Mouse (Mus musculus): Measurements from ENCODE around the gene Aco1. TPM values are rescaled to one million over a fixed set of nuclear protein-coding genes. Genes with fewer than 3 reads are reported as not detected.

Gene Aco1
- polyA plus RNA-seq, 1 experiment: 6.8 TPM

GRCm38 (mm10) chr4:40157500-40158223 lies 14.8 kb downstream of the Aco1 start:
- Histone ChIP-seq H3K4me1 (ENCODE audit: control insufficient read depth, insufficient read depth, low read length) (no peaks in the 10 kb centered on the region; the same call in none of the 2 replicates), H3K4me3 (ENCODE audit: control insufficient read depth, low read depth, low read length) (no peak overlapping the region), H3K36me3 (ENCODE audit: control insufficient read depth, insufficient read depth, low read length) (no peaks in the 10 kb centered on the region), H3K27ac (ENCODE audit: control insufficient read depth, insufficient read depth, low read depth, low read length) (no peak overlapping the region), H3K27me3 (ENCODE audit: control insufficient read depth, insufficient read depth, low read length) (no peaks in the 10 kb centered on the region)
- TF ChIP-seq POLR2A (IDR thresholded peaks at IDR 0.05; ENCODE audit: control insufficient read depth, low read depth, low read length): no peak
- TF ChIP-seq CTCF (IDR thresholded peaks at IDR 0.05; ENCODE audit: control insufficient read depth, insufficient read depth, insufficient replicate concordance, low read depth, low read length): no peak

- TF ChIP-seq POLR2A (IDR thresholded peaks at IDR 0.05; ENCODE audit: control insufficient read depth, low read depth, low read length): no peak
- TF ChIP-seq CTCF (IDR thresholded peaks at IDR 0.05; ENCODE audit: control insufficient read depth, insufficient read depth, insufficient replicate concordance, low read depth, low read length): no peak
- Histone ChIP-seq H3K27me3 (ENCODE audit: control insufficient read depth, insufficient read depth, low read length) (no peaks in the 10 kb centered on the region), H3K4me3 (ENCODE audit: control insufficient read depth, low read depth, low read length) (no peak overlapping the region), H3K4me1 (ENCODE audit: control insufficient read depth, insufficient read depth, low read length) (no peaks in the 10 kb centered on the region; the same call in none of the 2 replicates), H3K36me3 (ENCODE audit: control insufficient read depth, insufficient read depth, low read length) (no peaks in the 10 kb centered on the region), H3K27ac (ENCODE audit: control insufficient read depth, insufficient read depth, low read depth, low read length) (no peak overlapping the region)
These were observed 15.3 kb downstream of the Aco1 start for GRCm38 (mm10) chr4:40158224-40158540.

GRCm38 (mm10) chr4:40160591-40161434 lies 17.9 kb downstream of the Aco1 start:
- H3K4me3 ChIP-seq (ENCODE audit: control insufficient read depth, low read depth, low read length): no peak overlapping the region
- TF ChIP-seq CTCF (IDR thresholded peaks at IDR 0.05; ENCODE audit: control insufficient read depth, insufficient read depth, insufficient replicate concordance, low read depth, low read length) (no peak), POLR2A (IDR thresholded peaks at IDR 0.05; ENCODE audit: control insufficient read depth, low read depth, low read length) (no peak)
- no peaks in the 10 kb centered on the region for H3K27me3 ChIP-seq (ENCODE audit: control insufficient read depth, insufficient read depth, low read length)
- H3K4me1 ChIP-seq (ENCODE audit: control insufficient read depth, insufficient read depth, low read length): no peaks in the 10 kb centered on the region; the same call in none of the 2 replicates
- H3K36me3 ChIP-seq (ENCODE audit: control insufficient read depth, insufficient read depth, low read length): no peaks in the 10 kb centered on the region
- no peak overlapping the region for H3K27ac ChIP-seq (ENCODE audit: control insufficient read depth, insufficient read depth, low read depth, low read length)

GRCm38 (mm10) chr4:40163646-40164045 lies 20.8 kb downstream of the Aco1 start:
- H3K36me3 ChIP-seq (ENCODE audit: control insufficient read depth, insufficient read depth, low read length): no peaks in the 10 kb centered on the region
- TF ChIP-seq CTCF (IDR thresholded peaks at IDR 0.05; ENCODE audit: control insufficient read depth, insufficient read depth, insufficient replicate concordance, low read depth, low read length) (no peak), POLR2A (IDR thresholded peaks at IDR 0.05; ENCODE audit: control insufficient read depth, low read depth, low read length) (no peak)
- no peaks in the 10 kb centered on the region for H3K4me1 ChIP-seq (ENCODE audit: control insufficient read depth, insufficient read depth, low read length)
- no peaks in the 10 kb centered on the region for H3K27me3 ChIP-seq (ENCODE audit: control insufficient read depth, insufficient read depth, low read length)
- H3K4me3 ChIP-seq (ENCODE audit: control insufficient read depth, low read depth, low read length): no peak overlapping the region
- no peak overlapping the region for H3K27ac ChIP-seq (ENCODE audit: control insufficient read depth, insufficient read depth, low read depth, low read length)

GRCm38 (mm10) chr4:40171477-40171876 lies 28.6 kb downstream of the Aco1 start:
- no peaks in the 10 kb centered on the region for H3K36me3 ChIP-seq (ENCODE audit: control insufficient read depth, insufficient read depth, low read length)
- H3K27me3 ChIP-seq (ENCODE audit: control insufficient read depth, insufficient read depth, low read length): no peaks in the 10 kb centered on the region
- TF ChIP-seq POLR2A (IDR thresholded peaks at IDR 0.05; ENCODE audit: control insufficient read depth, low read depth, low read length) (no peak), CTCF (IDR thresholded peaks at IDR 0.05; ENCODE audit: control insufficient read depth, insufficient read depth, insufficient replicate concordance, low read depth, low read length) (no peak)
- no peak overlapping the region for H3K27ac ChIP-seq (ENCODE audit: control insufficient read depth, insufficient read depth, low read depth, low read length)
- no peaks in the 10 kb centered on the region for H3K4me1 ChIP-seq (ENCODE audit: control insufficient read depth, insufficient read depth, low read length)
- H3K4me3 ChIP-seq (ENCODE audit: control insufficient read depth, low read depth, low read length): no peak overlapping the region

GRCm38 (mm10) chr4:40172336-40172735 lies 29.5 kb downstream of the Aco1 start:
- no peaks in the 10 kb centered on the region for H3K36me3 ChIP-seq (ENCODE audit: control insufficient read depth, insufficient read depth, low read length)
- no peaks in the 10 kb centered on the region for H3K4me1 ChIP-seq (ENCODE audit: control insufficient read depth, insufficient read depth, low read length)
- no peaks in the 10 kb centered on the region for H3K27me3 ChIP-seq (ENCODE audit: control insufficient read depth, insufficient read depth, low read length)
- H3K27ac ChIP-seq (ENCODE audit: control insufficient read depth, insufficient read depth, low read depth, low read length): no peak overlapping the region
- TF ChIP-seq CTCF (IDR thresholded peaks at IDR 0.05; ENCODE audit: control insufficient read depth, insufficient read depth, insufficient replicate concordance, low read depth, low read length): no peak
- no peak for TF ChIP-seq POLR2A (IDR thresholded peaks at IDR 0.05; ENCODE audit: control insufficient read depth, low read depth, low read length)
- no peak overlapping the region for H3K4me3 ChIP-seq (ENCODE audit: control insufficient read depth, low read depth, low read length)

GRCm38 (mm10) chr4:40174321-40174720 lies 31.4 kb downstream of the Aco1 start:
- Histone ChIP-seq H3K4me1 (ENCODE audit: control insufficient read depth, insufficient read depth, low read length) (no peaks in the 10 kb centered on the region), H3K27ac (ENCODE audit: control insufficient read depth, insufficient read depth, low read depth, low read length) (no peak overlapping the region), H3K36me3 (ENCODE audit: control insufficient read depth, insufficient read depth, low read length) (no peaks in the 10 kb centered on the region), H3K27me3 (ENCODE audit: control insufficient read depth, insufficient read depth, low read length) (no peaks in the 10 kb centered on the region), H3K4me3 (ENCODE audit: control insufficient read depth, low read depth, low read length) (no peak overlapping the region)
- TF ChIP-seq CTCF (IDR thresholded peaks at IDR 0.05; ENCODE audit: control insufficient read depth, insufficient read depth, insufficient replicate concordance, low read depth, low read length) (no peak), POLR2A (IDR thresholded peaks at IDR 0.05; ENCODE audit: control insufficient read depth, low read depth, low read length) (no peak)

Measured in testis, adult 2 months (tissue).